Mouse (Mus musculus) layer of hippocampus, postnatal 10 days (tissue): ENCODE measurements around the gene Smad3. TPM values are rescaled to one million over a fixed set of nuclear protein-coding genes. Genes with fewer than 3 reads are reported as not detected.

Experiments
- DNase-seq, 2 experiments: peaks; one replicate each; pipeline ENCODE4 v3.0.0; 2021; ENCODE audit warnings: low spot score in 2 of 2
- total RNA-seq, 2 experiments: library from RNA; stranded (reverse); gene quantifications; 2 replicates each; pipeline ENCODE4 v1.2.3; 2021

Gene Smad3
- total RNA-seq, 2 experiments from 2014 or later, result 12.2 to 14.2 TPM

DNA sequence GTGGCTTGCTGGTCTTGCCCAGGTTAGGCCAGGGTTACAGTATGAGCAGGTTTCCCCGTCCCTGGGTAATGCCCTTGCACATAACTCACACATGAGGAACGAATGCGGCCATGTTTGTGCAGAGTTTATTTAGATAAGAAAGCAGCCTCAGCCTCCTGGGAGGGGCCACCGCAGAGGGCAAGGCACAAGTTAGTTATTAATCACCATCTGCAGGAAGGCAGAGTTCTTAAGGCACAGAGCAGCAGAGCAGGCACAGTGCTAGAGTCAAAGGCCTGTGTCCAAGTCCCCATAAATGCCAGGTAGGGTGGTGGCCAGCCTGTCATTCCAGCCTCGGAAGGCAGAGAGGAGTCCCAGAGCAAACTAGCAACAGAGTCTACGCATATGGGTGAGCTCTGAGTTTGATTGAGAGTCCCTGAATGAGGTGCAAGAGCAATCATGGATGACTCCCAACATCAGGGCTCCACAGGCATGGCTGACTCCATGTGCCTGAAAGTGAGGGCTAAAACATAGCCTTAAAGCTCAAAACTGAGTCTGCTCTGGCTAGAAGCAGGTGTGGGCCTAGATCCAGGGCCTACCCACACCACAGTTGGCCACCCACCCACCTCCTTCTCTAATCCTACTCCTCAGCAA is 17.2 kb upstream of the Smad3 start:
- no peak for DNase-seq

DNA sequence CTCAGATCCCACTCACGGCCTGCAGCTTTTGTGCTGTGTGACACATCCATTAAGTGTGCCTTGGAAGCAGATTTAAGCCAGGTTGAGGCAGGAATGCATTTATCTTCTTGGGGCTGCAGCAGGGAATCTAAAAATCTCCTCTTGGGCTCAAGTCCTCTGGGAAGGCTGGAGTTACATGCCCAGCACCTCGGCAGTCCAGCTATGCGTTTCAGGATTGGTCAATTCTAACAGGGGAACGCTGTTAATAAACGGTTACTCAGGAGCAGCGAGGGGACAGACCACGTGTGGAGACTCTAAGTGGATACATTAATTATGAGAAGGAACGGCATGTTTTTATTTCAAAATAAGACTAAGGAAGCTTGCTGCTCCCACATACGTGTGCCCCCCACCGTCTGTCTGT is 14.7 kb upstream of the Smad3 start:
- DNase-seq, result no peak

DNA sequence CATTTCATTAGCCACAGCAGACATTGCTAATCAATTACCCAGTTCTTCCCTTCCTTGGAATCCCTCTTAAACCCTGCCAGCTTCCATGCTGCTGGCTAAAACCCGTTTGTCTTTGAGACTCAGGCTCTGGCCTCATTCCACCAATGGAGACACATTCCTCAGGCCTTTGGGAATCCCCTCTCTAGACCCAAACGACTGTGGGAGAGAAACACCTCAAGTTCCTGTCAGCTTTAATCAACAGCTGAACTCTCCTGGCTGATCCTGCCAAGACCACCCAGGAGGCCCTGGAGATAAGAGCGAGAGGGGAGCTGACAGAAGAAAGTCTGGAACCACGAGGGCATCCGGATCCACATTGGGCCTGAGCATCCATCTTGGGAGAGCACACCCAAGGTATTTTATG is 13.9 kb upstream of the Smad3 start:
- no peak for DNase-seq

DNA sequence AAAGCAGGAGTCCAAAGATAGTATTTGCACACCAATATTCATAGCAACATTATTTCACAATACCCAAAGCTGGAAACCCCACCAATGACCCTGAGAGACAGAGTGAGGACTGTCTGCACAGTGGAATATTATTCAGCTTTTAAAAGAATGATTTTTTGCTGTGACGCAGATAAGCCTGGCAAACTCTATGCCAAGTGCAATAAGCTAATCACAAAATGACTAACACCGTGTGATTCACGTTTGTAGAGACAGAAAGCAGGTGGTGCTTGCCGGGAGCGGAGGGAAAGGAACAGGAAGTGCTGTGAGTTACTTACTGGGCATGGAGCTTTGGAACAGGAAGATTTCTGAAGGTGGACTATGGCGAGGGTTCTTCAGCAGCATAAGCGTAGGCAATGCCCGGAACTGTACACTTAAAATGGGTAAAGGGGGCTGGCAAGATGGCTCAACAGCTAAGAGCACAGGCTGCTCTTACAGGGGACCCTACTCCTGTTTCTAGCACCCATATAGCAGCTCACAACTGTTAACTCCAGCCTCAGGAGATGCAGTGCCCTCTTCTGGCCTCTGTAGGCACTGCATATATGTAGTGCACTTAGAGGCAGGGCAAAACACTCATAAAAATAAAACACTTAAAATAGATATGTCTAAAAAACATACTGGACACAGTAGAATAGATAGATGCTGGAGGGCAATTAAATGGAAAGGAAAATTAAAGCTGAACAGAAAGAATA is 3.7 kb upstream of the Smad3 start:
- no peak for DNase-seq

DNA sequence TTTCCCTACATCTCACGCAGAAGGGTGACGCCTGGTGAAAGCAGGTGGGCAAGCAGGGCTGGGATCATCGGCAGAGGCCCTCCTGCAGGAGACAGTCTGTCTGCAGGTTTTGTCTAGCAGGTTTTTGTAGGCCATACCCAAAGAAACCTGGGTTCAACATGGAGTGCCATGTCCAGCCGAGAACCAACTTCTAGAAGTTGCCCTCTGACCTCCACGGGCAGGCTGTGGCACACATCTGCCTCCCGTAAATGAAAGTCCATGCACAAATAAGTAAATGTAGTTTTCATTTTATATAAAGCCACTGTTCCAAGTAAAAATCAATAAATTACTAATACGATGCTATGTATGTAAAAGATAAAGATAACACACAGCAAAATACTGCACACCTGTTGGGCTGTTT is 3.0 kb upstream of the Smad3 start:
- no peak for DNase-seq

DNA sequence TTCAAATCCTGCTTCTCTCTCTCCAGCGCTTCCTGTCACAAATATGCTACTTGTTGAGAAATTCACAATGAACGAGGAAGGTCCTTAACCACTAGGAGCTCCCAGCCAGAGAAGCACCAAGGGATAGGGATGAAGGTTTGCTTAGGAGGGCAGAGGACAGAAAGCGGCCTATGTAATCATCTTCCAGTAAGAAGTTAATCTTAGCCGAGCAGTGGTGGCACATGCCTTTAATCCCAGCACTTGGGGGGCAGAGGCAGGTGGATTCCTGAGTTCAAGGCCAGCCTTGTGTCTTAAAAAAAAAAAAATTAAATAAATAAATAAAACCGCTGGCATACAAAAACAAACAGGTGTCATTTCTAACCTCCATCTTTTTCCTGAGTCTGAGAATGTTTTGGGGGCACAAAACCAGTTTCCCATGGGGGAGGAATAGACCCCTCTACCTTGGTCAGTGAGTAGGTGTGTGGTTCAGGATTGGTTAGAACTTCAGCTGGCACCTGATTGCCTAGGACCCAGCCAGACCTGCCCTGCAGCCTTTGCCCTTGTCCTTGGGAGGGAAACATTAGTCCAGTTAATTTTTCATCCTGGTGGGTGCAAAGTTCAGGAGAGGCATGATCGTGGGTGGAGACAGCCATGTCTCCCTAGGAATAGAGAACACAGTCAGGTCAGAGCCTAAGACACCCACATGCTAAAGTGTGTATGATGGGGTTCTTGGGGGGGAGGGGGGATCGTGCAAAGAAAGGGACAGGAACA is 2.4 kb upstream of the Smad3 start:
- no peak for DNase-seq

DNA sequence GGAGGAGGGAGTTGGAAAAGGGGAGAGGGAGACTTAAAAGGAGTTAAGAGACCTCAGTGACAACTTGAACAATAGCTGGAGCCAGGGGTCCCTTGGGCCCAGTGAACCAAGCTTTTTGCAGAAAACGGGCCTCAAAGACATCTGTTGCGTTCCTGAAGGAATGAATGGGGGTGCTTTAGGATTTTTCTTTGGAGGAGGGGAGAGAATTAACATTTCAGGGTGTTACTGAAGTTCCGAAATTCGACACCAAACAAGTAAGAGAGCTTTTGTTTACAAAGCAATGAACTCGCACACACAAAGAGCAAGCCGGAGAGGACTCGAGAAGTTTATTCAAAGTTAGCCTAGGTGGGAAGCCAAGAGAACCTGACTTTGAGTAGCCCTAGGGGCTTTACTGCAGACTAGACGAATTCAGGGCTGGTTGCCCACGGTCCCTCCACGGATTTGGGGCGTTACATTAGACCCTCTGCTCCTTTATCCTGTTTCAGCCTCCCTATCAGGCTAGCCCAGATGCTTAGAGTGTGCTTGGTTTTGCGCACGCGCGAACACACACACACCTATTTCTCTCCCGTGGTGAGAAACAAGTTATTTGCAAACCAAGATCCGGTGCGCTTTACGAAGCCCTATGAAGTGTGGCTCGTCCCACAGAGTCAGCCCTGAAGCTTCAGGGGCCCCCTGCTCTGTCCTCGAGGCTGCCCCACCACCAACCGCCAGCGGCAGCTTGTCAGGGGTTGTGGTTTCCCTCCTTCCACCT is 1.0 kb upstream of the Smad3 start:
- no peak for DNase-seq

DNA sequence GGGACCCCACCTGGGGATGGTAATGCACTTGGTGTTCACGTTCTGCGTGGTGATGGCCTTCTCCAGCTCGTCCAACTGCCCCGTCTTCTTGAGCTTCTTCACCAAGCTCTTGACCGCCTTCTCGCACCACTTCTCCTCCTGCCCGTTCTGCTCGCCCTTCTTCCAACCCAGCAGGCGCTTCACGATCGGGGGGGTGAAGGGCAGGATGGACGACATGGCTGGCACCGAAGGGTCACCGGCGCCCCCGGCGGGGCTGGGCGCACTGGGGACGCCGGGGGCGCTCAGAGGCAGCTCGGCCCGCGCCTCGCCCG is 377 bp downstream of the Smad3 start:
- no peak for DNase-seq

DNA sequence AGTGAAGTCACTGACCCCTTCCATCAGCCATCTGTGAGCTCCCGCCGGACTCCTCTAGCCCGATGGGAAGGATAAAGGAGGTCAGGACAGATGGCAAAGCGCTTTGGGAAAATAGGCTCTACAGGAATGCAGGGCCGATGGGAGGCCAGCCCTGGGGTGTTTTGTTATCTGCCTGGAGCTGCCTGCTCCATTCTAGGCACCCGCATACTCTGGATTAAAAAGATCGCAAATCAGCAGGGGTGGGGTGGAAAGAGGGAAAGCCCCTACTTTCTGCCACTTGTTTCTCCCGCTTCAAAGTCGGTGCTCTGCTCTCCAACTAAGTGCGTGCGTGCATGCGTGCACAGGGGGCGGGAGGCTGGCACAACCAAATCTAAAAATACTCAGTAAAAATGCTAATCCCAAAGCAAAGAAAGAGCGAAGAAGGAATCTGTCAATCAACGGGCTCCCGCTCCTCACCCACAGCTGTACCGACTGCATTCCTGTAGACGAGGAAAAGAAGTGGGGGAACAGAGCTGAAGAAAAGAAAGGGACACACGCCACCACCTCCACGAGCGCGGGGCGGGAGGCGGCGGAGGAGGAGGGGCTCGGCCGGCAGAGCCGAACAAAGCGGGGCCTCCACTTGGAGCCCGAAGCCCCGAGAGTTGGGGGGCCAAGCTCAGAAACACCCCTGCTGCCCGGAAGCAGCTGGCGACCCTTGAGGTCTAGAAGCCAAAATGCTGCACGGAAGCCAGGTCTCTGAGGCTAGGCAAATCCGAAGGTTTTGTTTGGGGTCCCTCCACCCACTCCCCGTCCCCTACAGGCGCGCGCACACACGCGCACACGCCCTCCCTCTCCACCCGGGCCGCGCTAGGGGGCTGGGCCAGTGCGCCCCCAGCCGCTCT is 973 bp downstream of the Smad3 start:
- no peak for DNase-seq

DNA sequence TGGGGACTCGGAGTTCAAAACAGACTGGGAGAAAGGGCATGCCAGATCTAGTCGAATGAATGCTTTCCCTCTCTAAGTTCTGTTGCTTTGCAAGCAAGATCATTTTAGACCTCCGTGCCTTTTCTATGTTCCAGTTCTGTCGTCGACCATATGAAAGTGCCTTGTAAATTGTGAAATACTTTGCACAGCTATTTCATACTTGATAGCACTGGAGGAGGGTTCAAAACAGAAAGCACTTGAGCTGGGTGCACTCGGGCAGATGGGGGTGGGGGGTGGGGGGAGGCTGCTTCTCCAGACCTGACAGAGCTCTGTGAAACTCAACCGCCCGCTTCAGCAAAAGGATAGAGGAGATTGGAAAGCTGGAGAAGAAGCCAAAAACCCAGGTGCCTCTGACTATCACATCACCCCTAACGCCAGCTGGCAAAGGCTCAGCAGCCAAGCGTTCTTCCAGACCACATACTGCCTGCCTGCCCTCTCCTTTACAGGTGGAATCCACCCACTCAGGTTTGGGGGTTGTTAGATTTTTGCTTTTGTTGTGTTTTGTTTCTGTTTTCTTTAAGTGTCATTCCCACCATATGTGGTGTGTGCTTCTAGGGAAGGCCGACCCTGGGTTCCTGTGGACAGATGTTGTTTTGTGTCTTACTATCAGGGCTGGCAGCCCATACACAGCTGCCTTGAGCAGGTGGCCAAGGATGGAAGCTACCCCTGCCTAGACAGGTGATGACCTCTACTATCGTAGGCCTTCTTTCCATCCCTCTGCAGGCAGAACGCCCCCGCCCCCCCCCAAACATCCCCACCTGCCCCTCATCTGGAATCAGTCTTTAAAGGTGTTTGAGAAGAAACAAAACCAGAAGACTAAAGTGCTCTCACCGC is 1.9 kb downstream of the Smad3 start:
- no peak for DNase-seq

DNA sequence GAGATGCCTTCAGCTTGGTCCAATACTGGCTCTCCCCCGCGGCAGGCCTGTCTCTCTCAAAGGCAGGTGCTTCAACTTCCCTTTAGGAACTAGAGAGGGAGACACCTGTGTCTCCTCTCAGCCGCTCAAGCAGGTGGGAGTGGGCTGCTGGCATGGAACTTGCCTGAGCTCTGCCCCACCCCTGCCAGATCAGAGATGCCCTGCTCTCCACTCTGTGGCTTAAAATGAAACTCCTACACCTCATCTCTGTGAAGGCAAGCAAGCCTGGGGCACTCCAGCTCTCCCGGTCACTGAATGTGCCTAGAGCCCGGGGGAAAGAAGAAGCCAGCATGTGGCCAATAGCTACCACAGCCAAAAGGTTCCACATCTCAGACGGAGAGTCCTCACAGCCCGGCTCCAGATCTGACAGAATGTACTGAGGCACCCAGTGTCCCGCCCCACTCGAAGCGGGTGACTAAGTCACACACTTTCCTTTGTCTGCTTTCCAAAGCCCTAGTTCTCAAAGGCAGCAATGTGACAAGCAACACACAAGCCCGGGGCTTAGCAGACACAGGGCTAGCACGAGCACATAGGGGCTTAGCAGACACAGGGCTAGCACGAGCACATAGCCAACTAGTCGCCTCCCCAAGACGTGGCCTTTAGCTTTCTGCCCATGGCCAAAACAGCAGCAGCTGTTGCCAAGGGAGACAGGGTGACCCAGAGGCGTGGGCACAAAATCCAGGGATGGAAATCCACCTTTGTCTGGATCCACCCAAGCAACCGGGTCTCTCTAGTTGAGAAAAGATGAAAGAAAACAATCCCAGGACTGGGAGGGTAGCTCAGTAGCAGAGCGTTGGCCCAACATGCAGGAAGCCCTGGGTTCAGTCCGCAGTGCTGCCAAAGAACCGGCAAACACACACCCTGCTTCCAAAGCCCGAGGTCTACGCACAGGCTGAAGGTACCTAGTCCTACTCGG is 3.0 kb downstream of the Smad3 start:
- DNase-seq, result no peak

DNA sequence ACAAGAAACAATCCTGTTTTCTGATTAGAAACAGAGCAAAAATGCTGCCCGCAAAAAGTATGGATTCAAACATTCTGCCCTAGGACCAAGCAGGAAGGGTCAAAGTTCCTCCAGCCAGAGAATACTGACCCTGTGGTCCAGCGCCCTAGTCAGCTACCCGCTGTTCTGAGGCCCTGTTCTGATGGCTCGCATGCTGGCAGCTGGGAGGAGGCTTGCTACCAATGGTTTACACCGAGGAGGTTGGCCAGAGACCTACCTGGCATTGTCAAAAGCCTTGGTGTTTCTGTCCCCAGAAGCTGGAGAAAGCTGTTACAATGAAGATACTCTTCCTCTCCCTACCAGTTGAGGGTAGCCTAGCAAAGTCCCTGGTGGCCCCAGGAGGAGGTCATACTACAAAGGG is 3.8 kb downstream of the Smad3 start:
- DNase-seq, result no peak

DNA sequence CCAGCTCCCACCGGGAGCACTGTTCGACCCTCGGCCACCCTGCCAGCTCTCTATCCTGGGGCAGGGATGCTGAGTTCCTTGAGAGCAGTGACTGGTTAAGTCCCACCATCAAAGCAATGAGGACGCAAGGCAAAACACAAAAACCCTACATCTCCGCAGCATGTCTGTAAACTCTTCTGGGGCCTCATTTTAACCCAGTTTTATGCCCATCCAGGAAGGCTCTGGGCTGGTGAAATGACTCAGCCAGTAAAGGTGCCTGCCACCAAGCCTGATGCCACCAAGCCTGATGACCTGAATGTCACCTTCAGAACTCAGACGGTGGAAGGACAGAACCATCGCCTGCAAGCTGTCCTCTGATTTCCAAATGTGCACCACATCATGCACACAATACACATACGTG is 4.4 kb downstream of the Smad3 start:
- DNase-seq, result no peak

DNA sequence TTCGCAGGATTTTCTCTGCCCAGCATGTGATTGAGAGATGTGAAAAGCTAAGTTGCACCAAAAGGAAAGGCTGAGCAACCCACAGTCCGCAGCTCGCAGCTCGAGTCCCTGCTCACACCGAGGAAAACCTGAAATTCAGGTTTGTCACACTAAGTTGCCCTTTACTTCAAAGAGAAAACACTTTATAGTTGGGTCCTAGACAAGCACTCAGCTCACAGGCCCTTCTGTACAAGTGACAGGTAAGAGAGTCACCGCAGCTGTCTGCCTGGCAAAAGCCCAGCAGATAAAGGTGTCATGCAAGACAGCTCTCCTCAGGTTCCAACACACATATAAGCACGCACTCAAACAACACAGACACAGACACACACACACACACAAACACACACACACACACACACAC is 5.2 kb downstream of the Smad3 start:
- no peak for DNase-seq

DNA sequence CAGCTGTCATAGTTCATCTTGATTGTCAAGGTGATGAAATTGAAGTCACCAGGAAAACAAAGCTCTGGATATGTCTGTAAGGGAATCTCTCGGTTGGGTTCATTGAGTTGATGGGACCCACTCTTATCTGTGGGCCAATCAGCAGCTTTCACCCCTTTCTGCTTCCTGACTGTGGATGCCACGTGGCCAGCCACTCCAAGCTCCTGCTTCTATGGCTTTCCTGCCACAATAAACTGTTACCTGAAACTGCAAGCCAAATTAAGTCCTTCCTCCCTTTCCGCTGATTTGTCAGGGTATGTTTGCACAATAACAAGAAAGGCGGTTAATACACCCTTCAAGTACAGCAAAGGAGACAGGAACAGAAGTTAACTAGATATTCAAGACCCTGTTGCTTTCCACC is 6.5 kb downstream of the Smad3 start:
- DNase-seq, result no peak

DNA sequence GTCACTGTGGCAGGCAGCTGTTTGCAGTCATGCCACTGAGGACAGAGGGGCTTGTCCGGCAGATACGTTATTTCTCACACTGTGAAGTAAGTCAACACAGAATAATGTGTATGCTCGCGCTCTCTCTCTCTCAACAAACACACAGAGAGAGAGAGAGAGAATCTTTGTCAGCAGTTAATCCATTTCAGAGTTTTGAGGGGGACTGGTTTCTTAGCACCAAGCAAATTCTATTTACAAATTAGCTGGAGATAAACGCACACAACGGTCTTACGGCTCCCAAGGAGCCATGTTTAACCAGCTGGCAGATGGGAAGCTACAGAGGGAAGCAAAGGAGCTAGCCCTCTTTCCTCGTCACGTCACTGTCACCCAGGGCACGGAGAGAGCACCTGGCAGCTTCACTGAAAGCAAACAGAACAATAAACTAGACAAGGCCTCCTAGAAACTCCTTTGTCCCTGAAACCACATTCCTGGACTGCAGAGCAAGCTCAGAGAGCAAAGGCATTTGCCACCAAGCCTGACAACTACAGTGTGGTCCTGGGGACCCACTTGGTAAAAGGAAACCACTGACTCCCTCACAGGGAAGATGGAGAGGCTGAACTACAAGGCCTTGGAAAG is 7.3 kb downstream of the Smad3 start:
- no peak for DNase-seq

DNA sequence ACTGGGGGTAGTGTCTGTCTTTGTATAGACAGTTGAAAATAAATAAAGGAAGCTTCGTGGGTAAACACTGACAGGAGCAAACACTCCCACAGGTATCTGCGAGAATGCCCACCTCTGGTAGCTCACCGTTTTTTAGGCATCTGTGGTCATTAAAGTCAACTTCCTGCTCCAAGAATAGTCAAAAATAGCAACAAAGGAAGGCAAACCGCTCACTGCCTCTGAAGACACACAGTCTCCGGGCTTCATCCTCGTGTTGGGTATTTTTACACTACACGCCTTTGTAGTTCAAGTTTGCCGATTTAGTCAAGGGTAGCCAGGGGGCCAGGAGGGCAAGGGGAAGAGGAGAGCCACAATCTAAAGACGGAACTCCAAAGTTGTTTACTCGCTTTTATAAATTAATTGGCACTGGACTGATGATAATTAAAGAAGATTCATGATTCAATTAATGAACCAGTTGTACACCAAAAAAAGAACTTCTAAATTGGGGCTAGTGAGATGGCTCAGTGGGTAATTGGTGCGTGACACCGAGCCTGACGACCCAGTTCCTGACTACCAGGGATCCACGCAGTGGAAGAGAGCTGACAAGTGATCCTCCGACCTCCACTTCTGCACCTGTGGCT is 8.4 kb downstream of the Smad3 start:
- DNase-seq, result no peak
